Mouse (Mus musculus) heart, embryonic 11.5 days (tissue): ENCODE measurements around the gene Itga11. TPM values are rescaled to one million over a fixed set of nuclear protein-coding genes. Genes with fewer than 3 reads are reported as not detected.
A peak's percentile ranks its signal among the peaks of the same experiment; 100 is the strongest.
"Not testable (repeated sequence)": the region's sequence is repeated elsewhere in the genome, so short reads cannot be mapped to it uniquely, and the experiment has no call there.

ENCODE experiments used
- ATAC-seq: fragments of 200-750 bp; cut with Nextera tagmentation; replicated peaks from 2 replicates; pipeline ENCODE4 v1.8.0; 2017; ENCODE audit warnings: moderate library complexity; ENCODE audit not compliant: insufficient number of reproducible peaks, low FRiP score, low TSS enrichment
- H3K27ac ChIP-seq: fragments of 300-500 bp; sonication (generic); 2 replicates; pipeline ENCODE4 v1.5.1; 2014; ENCODE audit warnings: mild to moderate bottlenecking, low read depth, low read length
- H3K27me3 ChIP-seq: fragments of 300-500 bp; sonication (generic); 2 replicates; pipeline ENCODE4 v1.6.1; 2014; ENCODE audit warnings: mild to moderate bottlenecking, low read length, mixed read lengths; ENCODE audit not compliant: control insufficient read depth, insufficient read depth
- H3K36me3 ChIP-seq: fragments of 300-500 bp; sonication (generic); 2 replicates; pipeline ENCODE4 v1.6.1; 2014; ENCODE audit warnings: mild to moderate bottlenecking, low read length, moderate library complexity, mixed read lengths; ENCODE audit not compliant: control insufficient read depth, insufficient read depth
- H3K4me1 ChIP-seq: fragments of 300-500 bp; sonication (generic); 2 replicates; pipeline ENCODE4 v1.6.1; 2014; ENCODE audit warnings: low read length; ENCODE audit not compliant: control insufficient read depth, insufficient read depth
- H3K4me2 ChIP-seq: fragments of 300-500 bp; sonication (generic); 2 replicates; pipeline ENCODE4 v1.6.1; 2014; ENCODE audit warnings: mild to moderate bottlenecking, moderate library complexity
- H3K4me3 ChIP-seq: fragments of 300-500 bp; sonication (generic); 2 replicates; pipeline ENCODE4 v1.5.1; 2014; ENCODE audit warnings: low read depth, low read length
- H3K9ac ChIP-seq: fragments of 300-500 bp; sonication (generic); 2 replicates; pipeline ENCODE4 v1.6.1; 2014; ENCODE audit warnings: mild to moderate bottlenecking, low read depth, low read length, moderate library complexity
- H3K9me3 ChIP-seq: fragments of 300-500 bp; sonication (generic); replicated peaks from 2 replicates; pipeline ENCODE4 v1.6.1; 2016; ENCODE audit warnings: low read length; ENCODE audit not compliant: control insufficient read depth
- WGBS: fragments of 180-500 bp; shearing (Covaris S2); extraction: QIAGEN DNeasy Blood & Tissue Kit; methylation state at CpG from one replicate; pipeline ENCODE4 v1.1.7; 2014; ENCODE audit not compliant: insufficient replicate concordance; 5-methylcytosine and 5-hydroxymethylcytosine counted together
- polyA plus RNA-seq: library from polyadenylated mRNA; unstranded; fragments of >200 nt; fragmentation: Nextera tagmentation; extraction: Ambion mirVana; gene quantifications from 2 replicates; pipeline ENCODE4 v1.2.1, GENCODE M21; 2014

Itga11 gene
- polyA plus RNA-seq, 1 experiment from 2014 or later = 0.64 TPM

- Histone ChIP-seq H3K4me1 (peaks cover 14% of the 10 kb centered on the region), H3K4me3 (no peak overlapping the region), H3K27ac (no peak overlapping the region), H3K9me3 (no peaks in the 10 kb centered on the region), H3K27me3 (no peaks in the 10 kb centered on the region), H3K36me3 (no peaks in the 10 kb centered on the region), H3K4me2 (no peak overlapping the region), H3K9ac (no peak overlapping the region)
- 58% methylated on average over 3 of the region's 3 CpGs for WGBS
- no peak for ATAC-seq
Measured at GRCm38 (mm10) chr9:62781965-62782364, 104.3 kb downstream of the Itga11 start.

GRCm38 (mm10) chr9:62782976-62783781, 105.6 kb downstream of the Itga11 start:
- Histone ChIP-seq H3K4me1 (peaks cover 14% of the 10 kb centered on the region), H3K4me2 (no peak overlapping the region), H3K27ac (no peak overlapping the region), H3K9me3 (no peaks in the 10 kb centered on the region), H3K36me3 (no peaks in the 10 kb centered on the region), H3K9ac (no peak overlapping the region), H3K4me3 (no peak overlapping the region), H3K27me3 (no peaks in the 10 kb centered on the region)
- ATAC-seq = 0 out of 2 replicates have a peak, but pooled peaks have one; percentile 23
- 40% methylated on average over 16 of the region's 16 CpGs for WGBS

GRCm38 (mm10) chr9:62784233-62784632, 106.6 kb downstream of the Itga11 start:
- Histone ChIP-seq H3K4me3 (no peak overlapping the region), H3K4me2 (no peak overlapping the region), H3K27ac (no peak overlapping the region), H3K27me3 (no peaks in the 10 kb centered on the region), H3K9ac (no peak overlapping the region), H3K36me3 (no peaks in the 10 kb centered on the region), H3K4me1 (peaks cover 14% of the 10 kb centered on the region), H3K9me3 (no peaks in the 10 kb centered on the region)
- 93% methylated on average over 2 of the region's 2 CpGs for WGBS
- no peak for ATAC-seq

GRCm38 (mm10) chr9:62786721-62787120, 109.1 kb downstream of the Itga11 start:
- Histone ChIP-seq H3K4me1 (peaks cover 14% of the 10 kb centered on the region), H3K27ac (no peak overlapping the region), H3K36me3 (no peaks in the 10 kb centered on the region), H3K27me3 (no peaks in the 10 kb centered on the region), H3K9ac (peak overlapping the region; percentile 8; the same call in 1 of the 2 replicates), H3K4me3 (no peak overlapping the region), H3K4me2 (no peak overlapping the region), H3K9me3 (no peaks in the 10 kb centered on the region)
- 68% methylated on average over 5 of the region's 5 CpGs for WGBS
- no peak for ATAC-seq

- Histone ChIP-seq H3K9me3 (no peaks in the 10 kb centered on the region), H3K27me3 (no peaks in the 10 kb centered on the region), H3K27ac (no peak overlapping the region), H3K9ac (no peak overlapping the region), H3K36me3 (peaks cover 6% of the 10 kb centered on the region; the same call in 1 of the 2 replicates), H3K4me1 (no peaks in the 10 kb centered on the region), H3K4me3 (no peak overlapping the region), H3K4me2 (no peak overlapping the region)
- WGBS = 83% methylated on average over 12 of the region's 12 CpGs
- no peak for ATAC-seq
Measured at GRCm38 (mm10) chr9:62789856-62790255, 112.2 kb downstream of the Itga11 start.

GRCm38 (mm10) chr9:62799218-62799617, 121.6 kb downstream of the Itga11 start:
- H3K4me3 ChIP-seq = not testable (repeated sequence)

GRCm38 (mm10) chr9:62810095-62810494, 132.5 kb downstream of the Itga11 start:
- Histone ChIP-seq H3K9me3 (no peaks in the 10 kb centered on the region), H3K4me3 (peak overlapping the region; percentile 94), H3K27ac (no peak overlapping the region), H3K27me3 (no peaks in the 10 kb centered on the region), H3K9ac (peak overlapping the region; percentile 97), H3K4me2 (peak overlapping the region; percentile 99), H3K4me1 (peaks cover 10% of the 10 kb centered on the region), H3K36me3 (no peaks in the 10 kb centered on the region)
- WGBS = 14% methylated on average over 8 of the region's 8 CpGs
- ATAC-seq = no peak

More at GRCm38 (mm10) chr9:62799218-62799617, 121.6 kb downstream of the Itga11 start:
- not testable (repeated sequence) for H3K27ac ChIP-seq, H3K4me1 ChIP-seq, H3K4me2 ChIP-seq, H3K9me3 ChIP-seq, H3K27me3 ChIP-seq, ATAC-seq, H3K9ac ChIP-seq
- peaks cover 14% of the 10 kb centered on the region for H3K36me3 ChIP-seq
- 94% methylated on average over 2 of the region's 2 CpGs for WGBS

GRCm38 (mm10) chr9:62810543-62811515, 133.2 kb downstream of the Itga11 start:
- Histone ChIP-seq H3K9me3 (no peaks in the 10 kb centered on the region), H3K27me3 (no peaks in the 10 kb centered on the region), H3K27ac (peak overlapping the region; percentile 96), H3K4me1 (peaks cover 10% of the 10 kb centered on the region), H3K4me3 (peak overlapping the region; percentile 94), H3K4me2 (peak overlapping the region; percentile 99), H3K36me3 (no peaks in the 10 kb centered on the region), H3K9ac (peak overlapping the region; percentile 97)
- ATAC-seq = peak; percentile 39
- 1% methylated on average over 58 of the region's 58 CpGs for WGBS
